Mouse (Mus musculus): ENCODE measurements around the gene Smim26.

- TF ChIP-seq CTCF (IDR thresholded peaks at IDR 0.05; ENCODE audit: borderline replicate concordance, insufficient read depth, low read length) (no peak), POLR2A (IDR thresholded peaks at IDR 0.05; ENCODE audit: low read depth, low read length) (no peak)
Observed at GRCm38 (mm10) chr2:144598006-144598405, 4.2 kb downstream of the Smim26 start.
